Mouse (Mus musculus): ENCODE measurements around the gene Prickle1.

DNA sequence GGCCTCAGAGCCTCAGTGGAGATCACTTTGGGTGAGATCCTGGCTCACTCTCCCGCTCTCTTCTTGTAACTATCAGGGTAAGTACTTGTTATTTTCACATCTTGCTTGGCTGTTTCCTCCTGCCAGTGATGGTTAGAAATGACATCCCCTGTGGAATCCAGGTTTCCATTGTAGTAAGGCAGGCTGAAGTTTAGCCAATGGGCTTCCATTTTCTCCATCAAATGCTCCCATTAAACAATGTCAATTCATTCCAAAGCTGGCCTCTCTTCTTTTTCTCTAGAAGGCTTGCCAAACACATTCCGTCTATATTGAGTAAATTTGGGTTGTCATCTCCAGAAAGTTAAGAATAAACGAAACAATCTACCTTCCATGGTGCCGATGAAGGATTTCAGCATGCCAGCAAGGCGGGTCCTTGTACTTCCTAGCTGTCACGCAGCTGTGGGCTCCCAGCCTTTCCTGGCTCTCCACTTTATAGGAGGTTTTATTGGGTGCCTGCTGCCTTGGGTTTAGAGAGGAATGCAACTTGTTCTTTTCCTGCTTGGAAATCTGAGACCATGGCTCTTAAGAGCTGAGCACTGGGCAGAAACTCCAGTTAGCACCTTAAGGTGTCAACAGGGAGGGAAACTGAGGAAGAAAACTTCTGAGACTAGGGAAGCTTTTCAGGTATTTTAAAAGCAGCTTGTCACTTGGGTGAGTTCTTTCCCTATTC, 22.9 kb upstream of the Prickle1 start:
- no peak for TF ChIP-seq POLR2A (IDR thresholded peaks at IDR 0.05; ENCODE audit: borderline replicate concordance, low read depth, low read length)
- no peak for TF ChIP-seq CTCF (IDR thresholded peaks at IDR 0.05; ENCODE audit: low read depth, low read length)
